Mouse (Mus musculus) hindbrain, embryonic 11.5 days (tissue): ENCODE data around the gene Sprr2f. TPM values are rescaled to one million over a fixed set of nuclear protein-coding genes. Genes with fewer than 3 reads are reported as not detected.

Experiments
- ATAC-seq: fragments of 200-750 bp; cut with Nextera tagmentation; 2 replicates; pipeline ENCODE4 v1.8.0; 2017; ENCODE audit warnings: mild to moderate bottlenecking, moderate TSS enrichment, moderate library complexity; ENCODE audit not compliant: low FRiP score
- DNase-seq: peaks from one replicate; pipeline ENCODE4 v3.0.0-alpha.2; 2015; ENCODE audit warnings: low spot score
- H3K27ac ChIP-seq: fragments of 300-500 bp; sonication (generic); 2 replicates; pipeline ENCODE4 v1.5.1; 2014; ENCODE audit warnings: mild to moderate bottlenecking, low read depth, low read length
- H3K27me3 ChIP-seq: fragments of 300-500 bp; sonication (generic); 2 replicates; pipeline ENCODE4 v1.6.1; 2014; ENCODE audit warnings: mild to moderate bottlenecking, low read length, moderate library complexity, mixed read lengths; ENCODE audit not compliant: control insufficient read depth, insufficient read depth
- H3K36me3 ChIP-seq: fragments of 300-500 bp; sonication (generic); 2 replicates; pipeline ENCODE4 v1.6.1; 2014; ENCODE audit warnings: mild to moderate bottlenecking, low read length, moderate library complexity, mixed read lengths; ENCODE audit not compliant: control insufficient read depth, insufficient read depth
- H3K4me1 ChIP-seq: fragments of 300-500 bp; sonication (generic); replicated peaks from 2 replicates; pipeline ENCODE4 v1.6.1; 2014; ENCODE audit warnings: low read length, mixed read lengths; ENCODE audit not compliant: control insufficient read depth, insufficient read depth
- H3K4me2 ChIP-seq: fragments of 300-500 bp; sonication (generic); replicated peaks from 2 replicates; pipeline ENCODE4 v1.6.1; 2014; ENCODE audit warnings: mild to moderate bottlenecking, low read depth, low read length
- H3K4me3 ChIP-seq: fragments of 300-500 bp; sonication (generic); 2 replicates; pipeline ENCODE4 v1.5.1; 2014; ENCODE audit warnings: low read depth, low read length
- H3K9ac ChIP-seq: fragments of 300-500 bp; sonication (generic); 2 replicates; pipeline ENCODE4 v1.6.1; 2014; ENCODE audit warnings: low read depth, low read length
- H3K9me3 ChIP-seq: fragments of 300-500 bp; sonication (generic); 2 replicates; pipeline ENCODE4 v1.6.1; 2016; ENCODE audit warnings: low read length; ENCODE audit not compliant: control insufficient read depth
- whole genome bisulfite sequencing: fragments of 180-500 bp; shearing (Covaris S2); extraction: QIAGEN DNeasy Blood & Tissue Kit; methylation state at CpG from one replicate; pipeline ENCODE4 v1.1.7; 2014; 5-methylcytosine and 5-hydroxymethylcytosine counted together
- polyA plus RNA-seq: library from polyadenylated mRNA; unstranded; fragments of >200 nt; fragmentation: Nextera tagmentation; extraction: Ambion mirVana; gene quantifications from 2 replicates; pipeline ENCODE4 v1.2.1, GENCODE M21; 2014

Gene Sprr2f
- polyA plus RNA-seq, 1 experiment from 2014 or later: not detected

- H3K27ac ChIP-seq: no peak overlapping the region
- no peak overlapping the region for H3K4me3 ChIP-seq
- no peak overlapping the region for H3K4me2 ChIP-seq
- WGBS: 51% methylated on average over 1 of the region's 1 CpGs
- no peaks in the 10 kb centered on the region for H3K36me3 ChIP-seq
- H3K27me3 ChIP-seq: no peaks in the 10 kb centered on the region
- ATAC-seq (no peak), DNase-seq (no peak)
- no peaks in the 10 kb centered on the region for H3K9me3 ChIP-seq
- H3K4me1 ChIP-seq: no peaks in the 10 kb centered on the region
- H3K9ac ChIP-seq: no peak overlapping the region
These were observed 29.3 kb downstream of the Sprr2f start for GRCm38 (mm10) chr3:92394301-92394700.

- Histone ChIP-seq H3K4me3 (no peak within 1 kb of the TSS), H3K27me3 (no peaks in the 10 kb centered on the region), H3K36me3 (no peaks in the 10 kb centered on the region), H3K9me3 (no peaks in the 10 kb centered on the region), H3K27ac (no peak within 1 kb of the TSS), H3K4me1 (no peaks in the 10 kb centered on the region), H3K4me2 (no peak within 1 kb of the TSS), H3K9ac (no peak within 1 kb of the TSS)
- 93% methylated on average over 2 of the region's 2 CpGs for WGBS
- no peak for ATAC-seq
- DNase-seq: no peak
These were observed 42.7 kb downstream of the Sprr2f start, which contains the start of gene Sprr2i for GRCm38 (mm10) chr3:92407691-92408090. Gene Sprr2i (plus strand): TSS chr3:92407991.

Other genes starting within 250 kb of the Sprr2f start
- not detected in 2 replicates for gene Prr9, start 241.2 kb upstream of the Sprr2f start, polyA plus RNA-seq
- not detected in 2 replicates for gene Lelp1, start 222.4 kb upstream of the Sprr2f start, polyA plus RNA-seq
- not detected in 2 replicates for gene Sprr2a1, start 149.4 kb upstream of the Sprr2f start, polyA plus RNA-seq
- 0.40 and 0.50 TPM in 2 replicates for gene Sprr2a2, start 149.3 kb upstream of the Sprr2f start, polyA plus RNA-seq
- not detected in 2 replicates for gene Sprr2a3, start 79.8 kb upstream of the Sprr2f start, polyA plus RNA-seq
- gene Sprr2b, start 48.6 kb upstream of the Sprr2f start, polyA plus RNA-seq: 0.45 TPM in 1 of 2 replicates, not detected in the other
- gene Sprr2d, start 26.0 kb upstream of the Sprr2f start, polyA plus RNA-seq: not detected in 2 replicates
- not detected in 2 replicates for gene Sprr2e, start 13.0 kb upstream of the Sprr2f start, polyA plus RNA-seq
- gene Sprr2h, start 20.5 kb downstream of the Sprr2f start, polyA plus RNA-seq: not detected in 2 replicates
- not detected in 2 replicates for gene Sprr2i, start 42.8 kb downstream of the Sprr2f start, polyA plus RNA-seq
- not detected in 2 replicates for gene Sprr2j-ps, start 52.9 kb downstream of the Sprr2f start, polyA plus RNA-seq
- gene Gm9774, start 64.2 kb downstream of the Sprr2f start, polyA plus RNA-seq: 5.6 and 5.9 TPM in 2 replicates
- not detected in 2 replicates for gene Sprr2k, start 67.4 kb downstream of the Sprr2f start, polyA plus RNA-seq
- gene Sprr1b, start 73.6 kb downstream of the Sprr2f start, polyA plus RNA-seq: not detected in 2 replicates
- gene Sprr3, start 93.5 kb downstream of the Sprr2f start, polyA plus RNA-seq: not detected in 2 replicates
- not detected in 2 replicates for gene Sprr1a, start 120.7 kb downstream of the Sprr2f start, polyA plus RNA-seq
- gene Sprr4, start 135.3 kb downstream of the Sprr2f start, polyA plus RNA-seq: not detected in 2 replicates
- gene 2310046K23Rik, start 169.3 kb downstream of the Sprr2f start, polyA plus RNA-seq: not detected in 2 replicates
- gene Ivl, start 208.5 kb downstream of the Sprr2f start, polyA plus RNA-seq: not detected in 2 replicates
- not detected in 2 replicates for gene Smcp, start 223.8 kb downstream of the Sprr2f start, polyA plus RNA-seq
- gene 2210017I01Rik, start 242.3 kb downstream of the Sprr2f start, polyA plus RNA-seq: not detected in 2 replicates